Mouse (Mus musculus) thymus, adult 18-20 months (tissue): ENCODE data around the gene Tbc1d22a.

Experiments
- DNase-seq, 2 experiments: peaks; one replicate each; pipeline ENCODE4 v3.0.0; 2022; ENCODE audit warnings: mixed read lengths in 2 of 2

The Tbc1d22a gene

DNA sequence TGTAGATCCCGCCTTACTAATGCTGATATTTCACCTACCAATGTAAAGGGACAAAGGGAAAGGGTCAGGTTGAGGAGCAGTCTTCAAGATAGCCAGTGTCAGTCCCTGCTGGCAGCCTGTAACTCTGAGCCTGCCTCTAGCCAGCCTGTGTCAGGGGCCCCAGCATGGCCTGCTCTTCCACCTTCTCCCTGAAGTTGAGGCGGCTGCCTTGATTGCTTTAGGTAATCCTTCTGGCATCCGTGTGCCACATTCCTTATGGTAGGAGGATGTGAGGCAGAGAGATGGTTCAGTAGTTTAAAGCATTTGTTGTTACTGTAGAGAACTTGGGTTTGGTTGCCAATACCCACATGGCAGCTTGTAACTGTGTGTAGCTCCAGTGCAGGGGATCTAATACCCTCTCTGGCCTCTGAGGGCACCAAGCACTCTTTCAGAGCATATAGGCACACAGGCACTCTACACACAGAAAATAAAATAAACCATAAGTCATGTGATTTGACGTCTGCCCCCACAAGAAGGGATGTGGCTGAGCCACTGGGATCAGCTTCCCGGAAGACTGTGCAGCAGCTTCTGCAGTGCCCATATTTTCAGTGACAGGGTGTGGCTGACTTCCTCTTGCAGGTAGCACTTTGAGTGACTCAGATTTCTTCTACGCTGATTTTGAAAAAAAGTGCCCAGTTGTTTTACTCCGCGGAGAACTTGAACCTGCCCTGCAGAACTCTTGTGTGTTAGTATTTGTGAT lies 128.5 kb downstream of the Tbc1d22a start:
- DNase-seq = peak in 1 of 2 experiments; percentile 69

GRCm38 (mm10) chr15:86344906-86345331 lies 130.7 kb downstream of the Tbc1d22a start:
- DNase-seq = no peak

GRCm38 (mm10) chr15:86345907-86346306 lies 131.6 kb downstream of the Tbc1d22a start:
- DNase-seq = peak; percentile 73 to 86

DNA sequence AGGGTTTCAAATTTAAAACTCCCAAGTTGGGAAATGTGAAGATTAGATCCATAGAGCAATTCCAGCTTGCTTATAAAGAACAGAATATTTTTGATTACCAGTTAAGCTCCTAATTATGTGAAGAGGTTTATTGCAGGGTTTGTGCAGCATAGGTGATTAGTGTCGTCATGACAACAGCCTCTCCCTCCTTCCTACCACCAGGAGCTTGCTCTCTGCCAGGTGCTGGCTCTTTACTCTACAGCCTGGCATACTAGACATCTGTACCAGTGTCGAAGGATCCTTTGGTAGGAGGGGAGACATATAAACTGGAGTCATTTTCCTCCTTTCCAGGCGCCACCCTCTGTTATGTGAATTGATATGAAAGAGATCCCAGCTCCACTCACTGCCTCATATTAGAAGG lies 132.3 kb downstream of the Tbc1d22a start:
- no peak for DNase-seq

DNA sequence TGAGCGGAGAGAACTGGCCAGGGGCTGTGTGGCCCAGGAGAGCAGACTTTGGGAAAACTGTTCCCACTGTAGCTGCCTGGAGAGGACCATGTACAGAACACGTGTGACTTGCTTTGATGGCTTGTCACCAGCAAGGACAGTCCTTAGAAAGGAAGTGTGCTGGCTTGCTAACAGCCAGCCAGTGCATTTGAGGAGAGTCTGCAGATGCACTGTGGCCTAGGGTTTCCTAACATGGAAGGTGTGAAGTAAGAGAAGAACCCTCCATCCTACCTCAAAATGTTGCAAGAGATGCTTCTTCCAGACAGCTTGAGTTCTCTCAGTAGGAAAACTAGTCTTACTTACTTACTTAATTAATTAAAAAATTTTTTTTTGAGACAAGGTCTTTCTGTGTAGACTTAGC lies 140.7 kb downstream of the Tbc1d22a start:
- no peak for DNase-seq

GRCm38 (mm10) chr15:86355857-86356256 lies 141.6 kb downstream of the Tbc1d22a start:
- DNase-seq = no peak

GRCm38 (mm10) chr15:86360376-86360775 lies 146.1 kb downstream of the Tbc1d22a start:
- no peak for DNase-seq

GRCm38 (mm10) chr15:86362306-86363150 lies 148.3 kb downstream of the Tbc1d22a start:
- DNase-seq = peak in 1 of 2 experiments; percentile 63

GRCm38 (mm10) chr15:86363841-86364295 lies 149.6 kb downstream of the Tbc1d22a start:
- DNase-seq = no peak

- DNase-seq = peak; percentile 45 to 55
These were observed 150.8 kb downstream of the Tbc1d22a start for GRCm38 (mm10) chr15:86364948-86365658.

- no peak for DNase-seq
These were observed 152.5 kb downstream of the Tbc1d22a start for GRCm38 (mm10) chr15:86366726-86367125.

DNA sequence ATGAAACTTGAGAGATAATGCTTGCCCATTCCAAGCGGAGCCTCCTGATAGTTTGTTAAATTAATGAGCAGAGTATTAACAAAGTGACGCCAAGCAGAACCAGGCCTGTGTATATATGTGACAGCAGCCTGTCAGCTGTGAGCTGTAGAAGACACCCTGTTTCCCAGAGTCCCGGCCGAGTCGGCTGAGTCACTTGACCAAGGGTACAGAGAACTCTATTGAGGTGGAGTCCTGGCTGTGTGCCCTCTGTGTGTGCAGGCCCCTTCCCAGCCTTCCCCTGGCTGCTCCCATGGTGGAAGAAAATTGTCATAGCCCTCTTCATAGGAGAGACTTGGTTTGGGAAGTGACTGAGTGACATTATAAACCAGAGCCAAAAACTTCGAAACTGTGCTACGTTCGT lies 153.0 kb downstream of the Tbc1d22a start:
- no peak for DNase-seq

DNA sequence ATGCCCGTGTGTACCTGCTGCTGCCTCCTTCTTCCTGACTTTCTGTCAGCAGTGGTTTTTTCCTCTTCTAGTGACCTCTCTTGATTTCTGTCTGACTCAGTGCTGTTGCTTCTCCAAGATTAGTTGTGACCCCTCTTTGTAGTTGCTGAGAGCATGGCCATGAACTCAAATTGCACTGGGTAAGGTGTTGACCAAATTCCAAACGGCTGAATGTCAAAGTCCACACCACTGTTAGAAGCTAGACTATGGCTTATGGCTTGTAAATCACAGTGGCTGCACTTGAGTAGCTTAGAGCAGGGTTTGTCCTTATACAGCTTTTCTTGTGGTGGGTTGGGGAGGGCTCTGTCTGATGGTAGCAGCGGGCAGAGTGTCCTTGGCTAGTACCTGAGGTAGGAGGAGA lies 156.6 kb downstream of the Tbc1d22a start:
- no peak for DNase-seq

DNA sequence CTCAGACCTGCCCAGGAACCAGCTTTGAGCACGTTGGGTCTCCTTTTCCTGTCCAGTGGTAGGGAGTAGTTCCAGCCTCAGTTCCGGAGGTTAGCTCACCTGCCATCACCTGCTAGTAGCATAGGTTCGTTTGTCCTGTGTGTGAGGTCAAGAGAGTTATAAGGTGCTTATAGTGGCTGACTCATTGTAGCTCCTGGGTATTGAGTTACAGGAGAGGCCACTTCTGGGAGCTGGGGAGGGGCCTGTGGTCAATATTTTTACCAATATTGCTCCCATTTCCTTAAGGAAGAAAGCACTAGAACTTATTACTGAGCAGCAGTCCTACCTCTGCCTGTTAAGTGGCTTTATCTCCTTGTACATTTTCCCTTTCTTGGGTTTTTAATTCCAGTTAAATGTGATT lies 161.0 kb downstream of the Tbc1d22a start:
- no peak for DNase-seq

DNA sequence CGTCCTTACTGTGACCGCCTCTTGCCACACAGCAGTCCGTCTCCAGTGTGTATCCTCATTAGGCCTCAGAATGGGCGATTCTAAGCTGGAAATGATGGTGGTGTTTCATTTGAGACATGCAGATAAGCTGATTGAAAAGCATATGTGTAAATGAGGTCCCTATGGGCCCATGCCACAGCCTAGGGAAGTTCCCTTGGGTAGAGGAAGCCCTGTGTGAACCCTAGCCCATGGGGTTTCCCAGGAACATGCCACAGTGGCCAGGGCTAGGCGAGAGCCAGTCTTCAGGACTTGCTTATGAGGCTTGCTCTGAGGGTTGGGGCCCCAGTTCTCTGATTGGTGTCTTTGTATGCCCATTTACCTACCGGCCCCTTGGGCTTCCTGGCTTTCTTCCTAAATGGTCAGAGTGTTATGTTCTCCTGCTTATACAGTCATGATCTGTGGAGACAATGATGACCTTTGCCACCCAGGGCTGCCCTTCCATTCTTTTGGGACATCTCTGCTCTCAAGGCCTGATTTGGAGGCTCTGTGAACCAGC lies 161.7 kb downstream of the Tbc1d22a start:
- DNase-seq = no peak

DNA sequence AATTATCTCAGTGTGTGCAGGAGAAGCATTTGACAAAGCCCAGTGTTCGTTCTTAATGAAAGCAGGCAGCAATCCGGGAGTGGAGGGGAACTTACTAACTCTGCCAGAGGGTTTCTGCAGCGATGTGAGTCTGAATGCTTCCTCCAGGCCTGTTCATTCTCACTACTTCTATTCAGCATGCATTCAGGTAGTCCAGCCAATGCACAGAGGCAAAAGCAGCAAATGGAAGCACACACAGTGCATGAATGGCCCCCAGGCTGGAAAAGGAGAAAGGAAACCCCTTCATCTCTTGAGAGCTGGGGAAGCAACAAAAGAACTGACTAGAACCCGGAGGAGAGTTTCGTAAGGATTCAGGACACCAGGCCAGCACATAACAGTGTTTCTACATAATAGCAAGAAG lies 169.0 kb downstream of the Tbc1d22a start:
- DNase-seq = no peak

- no peak for DNase-seq
These were observed 171.2 kb downstream of the Tbc1d22a start for GRCm38 (mm10) chr15:86385436-86385835.

GRCm38 (mm10) chr15:86386325-86386724 lies 172.1 kb downstream of the Tbc1d22a start:
- peak; percentile 60 to 78 for DNase-seq

GRCm38 (mm10) chr15:86388597-86388996 lies 174.3 kb downstream of the Tbc1d22a start:
- DNase-seq = peak in 1 of 2 experiments; percentile 31

- peak; percentile 49 to 59 for DNase-seq
These were observed 190.6 kb downstream of the Tbc1d22a start for GRCm38 (mm10) chr15:86404866-86405265.

DNA sequence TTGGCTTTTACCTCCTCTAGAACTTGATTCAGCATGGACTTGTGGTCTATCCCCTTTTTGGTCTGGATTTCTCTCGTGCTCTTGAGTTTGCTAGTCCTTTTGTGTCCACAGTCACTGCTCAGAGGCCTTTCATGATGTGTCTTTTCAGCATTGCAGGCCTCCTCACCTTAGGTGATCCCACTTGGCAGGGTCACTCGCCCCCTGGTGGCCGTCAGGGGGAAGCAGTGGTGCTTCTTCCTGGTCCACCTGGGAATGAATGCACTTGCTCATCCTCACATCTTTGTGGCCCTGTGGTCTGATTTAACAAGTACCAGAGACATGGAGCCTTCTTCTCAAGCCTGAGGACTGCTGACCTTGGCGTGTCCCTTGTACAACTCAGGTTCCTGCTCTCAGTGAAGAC lies 191.3 kb downstream of the Tbc1d22a start:
- peak; percentile 48 to 63 for DNase-seq

- DNase-seq = no peak
These were observed 195.1 kb downstream of the Tbc1d22a start for GRCm38 (mm10) chr15:86409352-86409751.
